Comparison of ENCODE assay signal across 9 mouse cellular contexts in genomic region chr6:117920659-117921640, GRCm38 (mm10). TPM values are rescaled to one million over a fixed set of nuclear protein-coding genes. Genes with fewer than 3 reads are reported as not detected.
A peak's percentile ranks its signal among the peaks of the same experiment; 100 is the strongest.
DNase-seq lines count a peak whose midpoint lies in the region; ATAC-seq and TF ChIP-seq lines count a peak whose summit lies in the region.
"Had no signal": no experiment of that assay in that cellular context is flagged by ENCODE, and none has a peak within 500 bp of the region (broad histone marks: within the 10 kb centered on the region; RNA-seq: fewer than 3 reads in every experiment).

No protein-coding gene starts in this region.

- no peak overlapping the region for H3K27ac ChIP-seq in heart, postnatal 0 days (ENCODE audit: low read depth)
- H3K27ac ChIP-seq in liver, embryonic 16.5 days (ENCODE audit: low read length) = peak overlapping the region; percentile 65

- no peak for TF ChIP-seq EP300 in heart, postnatal 0 days (IDR thresholded peaks at IDR 0.05; ENCODE audit: low read depth)

- H3K9me3 ChIP-seq in heart, postnatal 0 days (replicated peaks; ENCODE audit: control insufficient read depth, low read length) = no peaks in the 10 kb centered on the region
- no peaks in the 10 kb centered on the region for H3K9me3 ChIP-seq in liver, embryonic 16.5 days (replicated peaks; ENCODE audit: control insufficient read depth, low read length)

- 50% methylated on average over 3 of the region's 3 CpGs for WGBS in heart, postnatal 0 days
- WGBS in liver, embryonic 16.5 days (ENCODE audit: insufficient replicate concordance) = 42% methylated on average over 3 of the region's 3 CpGs

- H3K4me2 ChIP-seq in heart, postnatal 0 days (ENCODE audit: low read depth, low read length) = no peak overlapping the region
- H3K4me2 ChIP-seq in liver, embryonic 16.5 days (ENCODE audit: low read depth, low read length) = peak overlapping the region; percentile 96

- peak; percentile 66 for DNase-seq in cerebellum, adult 9-10 months
- no peak for DNase-seq in cerebellum, adult 8-10 months
- DNase-seq in 3T3-L1 (ENCODE audit: low read depth, low spot score) (peak; percentile 85), adipocyte (ENCODE audit: low spot score) (peak; percentile 81)
- DNase-seq in heart, postnatal 0 days (ENCODE audit: low spot score) = peak; percentile 64
- no peak for DNase-seq in ovary, postnatal 36 days (ENCODE audit: low spot score)
- DNase-seq in c-Kit-positive CD71-positive TER-119-positive erythroid progenitor cells, embryonic 14.5 days (ENCODE audit: low spot score) = no peak

- no peak overlapping the region for H3K4me3 ChIP-seq in heart, postnatal 0 days (ENCODE audit: low read depth, low read length)
- peak overlapping the region; percentile 21 for H3K4me3 ChIP-seq in liver, embryonic 16.5 days (ENCODE audit: low read depth, low read length)

- peaks cover 18% of the 10 kb centered on the region for H3K4me1 ChIP-seq in heart, postnatal 0 days (ENCODE audit: control insufficient read depth, insufficient read depth)
- H3K4me1 ChIP-seq in liver, embryonic 16.5 days (ENCODE audit: control insufficient read depth, low read depth, low read length) = peaks cover 34% of the 10 kb centered on the region

- H3K9ac ChIP-seq in heart, postnatal 0 days (replicated peaks; ENCODE audit: low read depth, low read length) = no peak overlapping the region
- H3K9ac ChIP-seq in liver, embryonic 16.5 days (ENCODE audit: low read depth, low read length) = peak overlapping the region; percentile 45

- no peaks in the 10 kb centered on the region for H3K27me3 ChIP-seq in heart, postnatal 0 days (ENCODE audit: control insufficient read depth, insufficient read depth, low read length)
- no peaks in the 10 kb centered on the region for H3K27me3 ChIP-seq in liver, embryonic 16.5 days (ENCODE audit: control insufficient read depth, insufficient read depth, low read depth, low read length)

- peaks cover 22% of the 10 kb centered on the region for H3K36me3 ChIP-seq in heart, postnatal 0 days (replicated peaks; ENCODE audit: control insufficient read depth, insufficient read depth, low read length)
- H3K36me3 ChIP-seq in liver, embryonic 16.5 days (ENCODE audit: control insufficient read depth, insufficient read depth) = peaks cover 37% of the 10 kb centered on the region

- ATAC-seq in heart, postnatal 0 days (ENCODE audit: insufficient read depth, low read depth) = no peak
- ATAC-seq in liver, embryonic 16.5 days (ENCODE audit: low read depth) = no peak

- peak; percentile 79 for TF ChIP-seq CTCF in heart, postnatal 0 days (IDR thresholded peaks at IDR 0.05; ENCODE audit: low read depth)

RNA-seq across cellular contexts. Expression of gene Fxyd4, which starts 16.5 kb away (rescaled TPM):
- not detected in 2 replicates for total RNA-seq in heart, postnatal 0 days (2014; rRNA removed; ENCODE audit: low replicate concordance)
- polyA plus RNA-seq in heart, postnatal 0 days (2015; fragmentation: Nextera tagmentation; extraction: Ambion mirVana) = 0.55 and 0.97 TPM in 2 replicates
- polyA plus RNA-seq in liver, embryonic 16.5 days (2015; fragmentation: Nextera tagmentation; extraction: Ambion mirVana) = 0.30 TPM in 1 of 2 replicates, not detected in the other
- polyA plus RNA-seq: large intestine, adult 2 months had no signal

RNA-seq across cellular contexts. Expression of gene Hnrnpf, which starts 20.8 kb away (rescaled TPM):
- total RNA-seq in heart, postnatal 0 days (2014; rRNA removed; ENCODE audit: low replicate concordance) = 223 and 234 TPM in 2 replicates
- 292 and 314 TPM in 2 replicates for polyA plus RNA-seq in heart, postnatal 0 days (2015; fragmentation: Nextera tagmentation; extraction: Ambion mirVana)
- polyA plus RNA-seq in liver, embryonic 16.5 days (2015; fragmentation: Nextera tagmentation; extraction: Ambion mirVana) = 420 and 472 TPM in 2 replicates

RNA-seq across cellular contexts. Expression of gene Zfp239, which starts 59.0 kb away (rescaled TPM):
- total RNA-seq in heart, postnatal 0 days (2014; rRNA removed; ENCODE audit: low replicate concordance) = 0.27 TPM in 1 of 2 replicates, not detected in the other
- polyA plus RNA-seq in heart, postnatal 0 days (2015; fragmentation: Nextera tagmentation; extraction: Ambion mirVana) = 0.20 and 0.48 TPM in 2 replicates
- polyA plus RNA-seq in liver, embryonic 16.5 days (2015; fragmentation: Nextera tagmentation; extraction: Ambion mirVana) = 1.7 and 2.3 TPM in 2 replicates

Comparison
In these comparisons a context has a peak if more than half of its experiments do, and no peak if none do; other contexts are left out.
1. DNase-seq: peak in cerebellum, adult 9-10 months (single experiment), 3T3-L1 (single experiment), adipocyte (single experiment) and heart, postnatal 0 days (single experiment); none in cerebellum, adult 8-10 months (single experiment), ovary, postnatal 36 days (single experiment) and c-Kit-positive CD71-positive TER-119-positive erythroid progenitor cells, embryonic 14.5 days (single experiment).